Mouse (Mus musculus): ENCODE data around the gene Fam198a. TPM values are rescaled to one million over a fixed set of nuclear protein-coding genes. Genes with fewer than 3 reads are reported as not detected.
A peak's percentile ranks its signal among the peaks of the same experiment; 100 is the strongest.
"Not testable (repeated sequence)": the region's sequence is repeated elsewhere in the genome, so short reads cannot be mapped to it uniquely, and the experiment has no call there.

Fam198a gene
- total RNA-seq, 1 experiment from 2014 or later = 2.9 TPM

DNA sequence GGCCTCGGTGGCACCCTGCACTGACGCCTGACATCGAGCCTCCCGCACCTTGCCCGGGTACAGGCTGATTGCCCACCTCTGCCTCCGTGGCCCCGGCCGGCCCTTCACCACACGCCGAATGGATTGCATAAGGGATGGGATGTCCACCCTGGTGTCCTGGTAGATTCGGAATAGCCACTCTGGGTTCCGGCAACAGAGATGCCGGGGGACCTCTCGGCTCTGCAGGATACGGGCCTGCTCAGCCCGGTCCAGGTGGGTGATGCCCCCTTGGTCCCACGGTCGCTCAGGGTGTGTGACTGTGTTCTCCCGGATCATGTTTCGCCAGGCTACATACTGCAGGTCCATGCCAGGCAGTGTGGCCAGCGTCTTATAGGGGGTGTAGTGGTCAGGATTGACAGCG is 31.4 kb downstream of the Fam198a start:
- no peak for DNase-seq

DNA sequence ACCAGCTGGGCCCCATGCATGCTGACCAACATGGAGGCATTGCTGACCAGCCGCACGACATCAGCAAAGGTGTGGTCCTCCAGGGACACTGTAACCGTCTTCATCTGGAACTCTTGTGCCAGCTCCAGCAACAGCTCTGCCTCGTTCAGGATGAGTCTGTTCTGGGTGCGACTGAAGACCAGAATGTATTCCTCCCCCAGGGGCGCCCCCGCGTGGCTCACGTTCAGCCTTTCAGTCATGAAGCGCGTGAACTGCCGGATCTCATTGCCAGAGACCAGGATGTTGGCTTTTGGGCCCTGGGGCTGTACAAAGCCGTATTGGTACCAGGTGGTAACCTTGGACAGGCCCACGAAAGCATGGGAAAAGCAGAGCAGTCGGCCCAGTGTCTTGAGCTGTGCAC is 31.9 kb downstream of the Fam198a start:
- DNase-seq = no peak

DNA sequence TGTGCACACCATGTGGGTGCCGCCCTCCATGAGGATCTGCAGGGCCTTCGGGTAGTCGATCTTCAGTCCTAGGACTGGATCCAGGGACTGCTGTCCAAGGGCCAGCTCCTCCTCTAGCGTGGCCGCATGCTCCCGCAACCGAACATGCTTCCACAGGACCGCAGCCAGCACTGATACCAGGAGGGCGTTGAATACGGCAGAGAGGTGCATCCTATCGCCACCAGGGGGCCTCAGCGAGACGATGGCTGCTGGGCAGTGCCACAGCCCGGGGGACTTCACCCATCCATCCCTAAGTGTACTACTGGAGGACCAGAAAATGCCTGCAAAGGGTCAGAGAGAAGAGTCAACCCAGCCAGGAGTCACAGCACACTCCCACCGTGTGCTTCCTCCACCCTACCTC is 32.7 kb downstream of the Fam198a start:
- DNase-seq = peak; percentile 86

DNA sequence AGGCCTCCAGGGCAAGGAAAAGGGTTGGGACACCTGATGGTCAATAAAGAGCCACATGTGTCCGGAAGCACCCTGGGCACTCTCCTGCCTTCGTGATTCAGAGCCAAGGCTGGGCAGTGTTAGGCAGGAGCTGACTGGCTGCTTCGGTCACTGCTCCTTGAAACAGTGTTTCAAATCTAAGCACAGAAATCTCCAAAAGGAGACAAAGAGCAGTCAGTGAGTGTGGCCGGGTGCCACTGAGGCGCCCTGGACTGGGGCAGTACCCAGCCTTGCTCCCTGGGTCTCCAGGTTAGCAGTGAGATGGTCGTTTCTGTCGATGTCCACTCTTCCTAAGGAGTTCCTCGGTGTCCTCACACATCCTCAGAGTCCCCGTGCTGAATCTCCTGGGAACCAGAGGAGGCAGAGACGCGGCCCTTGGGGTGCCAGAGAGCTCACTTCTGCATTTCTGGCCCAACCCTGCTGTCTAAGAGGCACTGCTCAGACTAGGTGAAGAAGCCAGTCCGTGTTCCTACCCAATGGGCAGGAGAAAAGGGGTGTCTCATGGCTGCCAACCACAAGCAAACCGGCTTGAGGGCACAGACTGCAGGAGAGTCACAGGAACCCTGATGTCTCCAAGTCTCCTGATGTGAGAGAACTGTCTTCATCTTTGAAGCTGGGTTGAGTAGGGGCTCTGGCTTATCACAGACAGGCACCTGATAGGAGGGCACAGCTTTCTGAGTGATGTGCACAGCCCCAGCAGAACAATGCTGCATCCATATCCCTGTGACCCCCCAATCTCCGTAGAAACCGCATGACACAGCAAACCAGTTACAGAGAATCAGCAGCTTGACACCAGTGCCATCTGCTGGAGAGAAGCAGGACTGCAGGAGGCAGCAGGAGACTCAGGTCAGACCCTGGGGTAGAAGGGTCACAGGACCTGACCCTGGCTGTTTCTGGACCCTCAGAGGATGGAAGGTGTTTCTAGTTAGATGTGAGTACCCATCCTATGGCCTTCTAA is 34.0 kb downstream of the Fam198a start:
- peak; percentile 68 for DNase-seq

DNA sequence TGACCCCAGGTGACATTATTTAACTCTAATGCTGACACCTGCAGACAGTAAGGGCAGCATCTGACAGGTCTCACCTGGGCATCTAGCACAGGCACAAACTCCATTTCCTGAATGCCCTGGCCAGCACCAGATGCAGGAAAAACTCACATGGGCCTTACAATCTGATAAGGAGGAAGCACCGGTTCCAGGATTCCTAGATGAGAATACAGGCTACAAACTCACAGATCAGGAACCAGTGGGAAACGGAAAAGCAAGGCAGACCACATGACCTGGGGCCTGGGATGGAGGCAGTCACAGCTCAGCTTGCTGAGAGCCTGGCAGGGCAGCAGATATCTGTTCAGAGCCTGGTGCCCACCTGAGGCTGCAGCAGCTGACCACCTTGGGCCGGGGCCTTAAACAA is 38.1 kb downstream of the Fam198a start:
- DNase-seq = no peak

DNA sequence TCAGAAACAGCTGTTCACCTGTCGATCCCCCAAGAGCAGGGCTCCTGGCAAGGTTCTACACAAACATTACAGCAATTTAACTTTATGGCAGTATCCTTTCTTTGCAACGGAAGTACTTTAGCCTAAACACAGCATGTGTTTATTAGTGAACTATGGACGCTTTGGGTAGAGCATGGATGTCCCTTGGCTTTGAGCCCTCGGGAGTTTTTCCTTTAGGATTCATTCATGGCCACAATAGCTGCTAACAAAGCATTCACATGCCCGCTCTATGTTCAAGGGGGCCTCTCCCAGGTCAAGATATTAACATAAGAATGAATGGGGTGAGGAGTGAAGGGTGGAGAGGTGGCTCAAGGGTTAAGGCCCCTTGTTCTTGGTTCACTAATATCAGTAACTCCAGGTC is 38.7 kb downstream of the Fam198a start:
- no peak for DNase-seq

DNA sequence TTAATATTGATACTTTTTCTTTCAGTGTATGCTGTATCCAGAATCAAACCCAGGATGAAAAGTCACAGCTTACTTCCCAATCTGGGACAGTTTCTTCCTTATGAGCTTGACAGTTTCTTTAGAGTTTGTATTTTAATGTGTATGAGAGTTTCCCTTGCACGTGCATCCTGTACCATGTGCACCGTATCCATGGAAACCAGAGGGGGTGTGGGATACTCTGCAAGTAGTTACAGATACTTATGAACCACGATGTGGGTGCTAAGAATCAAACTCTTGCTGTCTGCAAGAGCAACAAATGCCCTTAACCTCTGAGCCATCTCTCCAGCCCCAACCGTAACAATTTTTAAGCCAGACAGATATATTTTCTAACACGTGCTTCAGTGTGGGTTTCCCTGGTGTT is 40.3 kb downstream of the Fam198a start:
- DNase-seq = no peak

DNA sequence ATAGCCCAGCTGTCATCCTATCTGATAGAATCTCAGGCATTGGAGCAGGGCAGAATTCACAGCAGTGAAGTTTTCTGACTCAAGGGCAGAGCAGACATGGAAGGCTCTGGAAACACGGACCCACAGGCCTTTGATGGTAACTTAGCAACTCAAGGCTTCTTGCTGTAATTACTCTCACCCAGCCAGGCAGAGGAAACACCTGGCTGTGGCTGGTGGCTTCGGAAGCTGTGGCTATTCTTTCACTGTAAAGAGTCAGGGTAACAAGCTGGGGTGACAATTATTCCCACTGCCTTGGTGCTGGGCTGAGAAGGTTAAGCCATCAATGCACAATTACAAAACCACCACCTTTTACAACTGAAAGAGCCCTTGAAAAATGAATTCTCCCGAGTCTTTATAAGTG is 42.3 kb downstream of the Fam198a start:
- no peak for DNase-seq

DNA sequence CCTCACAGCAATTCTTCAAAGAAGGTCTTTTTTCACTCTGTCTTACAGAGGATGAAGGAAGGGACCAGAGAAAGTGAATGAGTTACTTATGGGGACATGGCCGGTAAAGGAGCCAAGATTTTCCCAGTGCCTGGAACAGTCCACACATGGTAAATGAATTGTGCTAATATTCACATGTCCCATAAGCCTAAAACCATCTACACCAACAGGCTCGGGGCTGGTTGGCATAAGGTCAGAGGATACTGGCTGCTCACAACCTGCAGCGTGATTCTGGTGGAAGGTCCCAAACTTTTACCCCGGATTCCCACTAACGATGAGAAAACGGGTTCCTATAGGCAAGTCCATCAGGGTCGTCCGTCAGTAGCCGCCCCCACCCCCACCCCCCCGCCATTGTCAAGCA is 44.3 kb downstream of the Fam198a start:
- no peak for DNase-seq

DNA sequence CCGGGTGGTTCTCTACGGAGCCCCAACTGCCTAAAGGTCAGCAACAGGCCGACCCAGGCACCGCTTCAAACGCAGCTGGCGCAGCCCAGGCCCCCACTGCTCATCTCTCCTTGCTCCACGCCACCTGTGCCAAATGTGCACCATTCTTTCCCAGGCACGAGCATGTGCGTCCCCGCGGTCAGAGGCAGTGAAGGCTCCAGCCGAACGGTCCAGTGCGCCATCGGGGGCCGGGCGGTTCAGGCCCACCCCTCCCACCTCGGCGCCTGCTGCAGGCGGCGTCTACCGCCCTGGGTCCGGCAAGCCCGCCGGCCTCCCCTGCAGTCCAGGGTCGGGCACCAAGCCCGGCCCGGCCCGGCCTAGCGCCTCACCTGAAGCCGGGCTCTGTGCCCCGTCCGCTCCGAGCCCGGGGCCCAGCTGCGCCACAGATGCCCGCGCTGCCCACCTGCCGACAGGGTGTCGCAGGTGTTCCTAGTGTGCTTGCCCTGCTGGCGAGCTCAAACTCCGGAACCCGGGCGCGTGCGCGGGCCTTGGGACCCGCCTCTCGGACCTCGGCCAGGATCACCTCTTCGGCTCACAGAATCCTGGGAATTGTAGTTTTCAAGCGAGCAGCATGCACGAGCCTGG is 44.8 kb downstream of the Fam198a start:
- DNase-seq = peak; percentile 88

DNA sequence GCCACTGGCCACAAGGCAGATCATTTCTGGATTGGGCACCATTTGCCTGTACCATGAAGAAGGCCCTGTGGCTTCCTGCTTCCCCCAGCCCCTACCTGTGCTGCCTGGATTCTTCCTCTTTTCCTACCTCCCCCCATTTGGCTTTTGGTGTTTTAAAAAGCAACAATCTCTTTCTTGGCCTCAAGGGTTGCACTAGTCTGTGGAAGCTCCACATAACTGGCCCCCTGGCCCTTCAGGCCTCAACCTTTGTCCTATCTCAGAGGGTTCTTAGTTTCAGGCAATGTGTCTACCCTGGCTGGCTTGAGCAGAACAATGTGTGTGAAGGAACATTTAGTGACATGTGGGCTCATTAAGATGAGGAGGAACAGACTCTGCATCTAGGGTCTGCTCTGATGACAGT is 46.2 kb downstream of the Fam198a start, which contains the start of gene Pomgnt2:
Gene Pomgnt2 (minus strand): TSS at position 101 of the 400 bp plus-strand sequence.
- no peak for DNase-seq

DNA sequence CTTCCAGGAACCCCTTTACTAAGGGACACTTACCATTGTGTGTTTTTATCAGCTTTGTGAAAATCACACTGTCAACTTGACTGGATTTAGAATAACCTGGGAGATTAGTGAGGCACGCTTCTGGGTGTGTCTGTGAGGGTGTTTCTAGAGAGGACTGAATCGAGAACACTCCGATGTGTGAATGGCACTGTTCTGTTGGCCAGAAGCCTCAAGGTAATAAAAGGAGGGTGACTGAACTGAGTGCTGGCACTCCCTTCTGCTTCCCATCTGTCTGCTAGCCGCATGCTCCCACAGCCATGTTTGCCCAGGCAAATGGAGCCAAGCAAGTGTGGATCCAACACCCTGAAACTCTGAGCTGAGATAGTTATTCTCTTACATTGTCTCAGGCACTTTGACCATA is 47.2 kb downstream of the Fam198a start:
- no peak for DNase-seq

DNA sequence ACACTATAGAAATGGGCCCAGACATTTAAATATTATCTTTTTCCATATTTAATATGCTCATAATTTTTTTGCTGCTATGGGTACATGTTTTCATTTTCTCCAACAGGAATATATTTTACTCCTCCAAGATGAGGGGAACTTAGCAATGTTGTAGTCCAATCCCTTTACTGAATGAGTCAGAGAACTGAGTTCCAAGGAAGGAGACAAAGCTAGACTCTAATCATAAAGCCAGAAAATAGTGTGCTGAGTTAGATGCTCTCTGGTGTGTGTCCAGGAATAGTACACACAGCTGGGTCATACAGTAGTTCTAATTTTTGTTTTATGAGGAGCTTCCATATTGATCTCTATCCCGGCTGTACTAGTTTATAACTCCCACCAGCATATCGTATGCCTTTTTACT is 55.4 kb downstream of the Fam198a start:
- DNase-seq = no peak

DNA sequence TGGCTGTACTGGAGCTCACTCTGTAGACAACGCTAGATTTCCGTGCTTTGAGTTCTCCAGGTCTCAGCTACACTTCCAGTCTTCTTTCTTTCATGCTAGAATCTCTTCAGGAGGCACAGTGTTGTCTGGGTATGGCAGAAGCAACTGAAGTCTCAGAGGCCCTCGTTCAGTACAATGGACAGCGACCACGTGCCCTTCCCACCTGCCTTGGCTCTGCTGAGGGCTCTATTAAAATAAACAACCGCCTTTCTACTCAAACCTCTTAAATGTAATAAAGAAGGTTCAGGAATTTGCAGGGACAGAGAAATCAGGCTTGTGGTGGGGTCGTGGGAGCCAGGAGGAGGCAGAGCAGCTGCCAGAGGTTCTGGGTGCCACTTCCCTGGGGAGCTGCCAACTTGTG is 55.8 kb downstream of the Fam198a start:
- peak; percentile 56 for DNase-seq

DNA sequence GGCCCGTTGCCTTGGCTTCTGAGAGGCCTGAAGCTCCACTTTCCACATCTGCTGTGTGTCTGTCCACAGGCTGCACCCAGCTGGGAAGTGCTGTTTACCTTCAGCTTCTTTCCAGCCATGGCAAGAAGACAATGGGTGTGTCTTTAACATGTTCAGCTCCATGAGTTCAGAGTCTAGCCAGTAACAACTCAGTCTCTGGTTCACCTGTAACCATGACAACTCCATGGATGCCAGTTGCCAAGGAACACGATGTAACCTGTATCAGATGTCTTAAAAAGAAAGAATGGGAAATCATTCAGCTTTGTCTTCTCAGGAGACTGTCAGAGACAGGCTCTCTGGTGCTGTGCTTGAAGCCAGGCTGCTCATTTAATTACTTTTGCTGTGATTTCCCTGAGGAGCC is 58.1 kb downstream of the Fam198a start:
- no peak for DNase-seq

DNA sequence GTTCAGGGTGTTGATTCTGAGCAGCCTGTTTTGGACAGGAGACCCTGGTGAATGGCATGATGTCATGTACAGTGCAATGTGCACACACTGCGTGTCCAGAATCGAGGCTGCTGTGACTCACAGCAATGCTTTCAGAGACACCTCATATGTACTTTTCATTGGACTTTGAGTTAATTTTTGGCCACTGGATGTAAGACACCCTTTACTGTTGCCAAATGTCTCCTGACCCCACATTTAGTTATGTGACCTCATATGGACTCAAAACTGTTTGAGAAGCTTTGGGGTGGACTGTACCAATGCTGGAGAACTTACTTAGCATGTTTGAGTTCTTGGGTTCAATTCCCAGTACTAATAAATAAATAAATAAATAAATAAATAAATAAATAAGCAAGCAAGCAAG is 60.0 kb downstream of the Fam198a start:
- no peak for DNase-seq

DNA sequence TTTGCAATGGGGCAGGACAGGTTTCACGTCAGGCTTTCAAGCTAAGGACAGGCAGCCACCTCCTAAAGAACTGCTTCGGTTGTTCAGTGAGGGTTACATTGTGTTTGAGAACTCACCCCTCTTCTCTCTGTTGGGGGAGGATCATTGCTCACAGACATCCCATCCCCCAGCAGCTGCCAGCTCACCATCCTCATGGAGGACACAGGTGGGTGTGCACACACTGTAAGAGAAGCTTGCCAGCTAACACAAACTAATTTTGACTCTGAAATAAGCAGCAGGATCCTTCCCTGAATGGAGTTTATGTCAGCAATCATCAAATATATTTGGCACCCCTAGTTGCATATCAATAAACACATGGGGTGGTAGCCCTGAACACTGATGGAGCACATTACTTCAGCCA is 62.0 kb downstream of the Fam198a start:
- no peak for DNase-seq

DNA sequence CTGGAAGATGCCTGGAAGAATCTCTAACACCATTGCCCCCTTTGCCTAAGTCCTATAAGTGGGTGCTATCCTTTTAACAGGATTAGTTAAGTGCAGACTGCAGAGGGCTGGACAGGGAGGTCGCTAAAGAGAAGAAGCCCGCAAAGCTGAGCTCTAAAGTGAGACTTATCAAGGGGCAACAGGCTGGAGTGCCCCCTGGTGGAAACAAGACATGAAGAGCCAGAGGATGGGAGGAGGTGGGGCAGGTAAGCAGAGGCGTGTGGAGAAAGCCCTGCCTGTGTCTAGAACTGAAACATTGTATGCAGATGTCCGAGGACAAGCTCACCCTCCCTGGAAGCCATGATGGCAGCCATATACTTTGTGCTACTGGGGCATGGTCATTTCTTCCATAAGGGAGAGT is 62.8 kb downstream of the Fam198a start:
- no peak for DNase-seq

DNA sequence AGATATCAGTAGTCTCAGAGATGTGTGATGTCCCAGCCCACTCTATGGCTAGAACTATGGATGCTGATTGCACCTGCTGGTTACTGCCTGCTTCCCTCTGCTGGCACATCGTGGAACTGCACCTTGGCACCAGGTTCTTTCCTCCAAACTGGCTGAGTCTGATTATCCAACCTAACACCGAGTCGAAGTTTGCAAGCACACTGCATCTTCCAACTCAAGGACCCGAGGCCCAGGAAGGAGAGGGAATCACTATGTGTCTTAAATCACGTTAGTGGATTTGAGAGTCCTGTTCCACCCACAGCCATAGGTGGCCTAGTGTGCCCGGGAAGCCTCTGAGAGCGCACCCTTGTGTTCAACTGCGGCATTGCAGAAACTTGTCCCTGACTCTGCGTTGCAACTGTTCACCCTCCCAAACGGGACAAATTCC is 63.5 kb downstream of the Fam198a start:
- peak; percentile 83 for DNase-seq

DNA sequence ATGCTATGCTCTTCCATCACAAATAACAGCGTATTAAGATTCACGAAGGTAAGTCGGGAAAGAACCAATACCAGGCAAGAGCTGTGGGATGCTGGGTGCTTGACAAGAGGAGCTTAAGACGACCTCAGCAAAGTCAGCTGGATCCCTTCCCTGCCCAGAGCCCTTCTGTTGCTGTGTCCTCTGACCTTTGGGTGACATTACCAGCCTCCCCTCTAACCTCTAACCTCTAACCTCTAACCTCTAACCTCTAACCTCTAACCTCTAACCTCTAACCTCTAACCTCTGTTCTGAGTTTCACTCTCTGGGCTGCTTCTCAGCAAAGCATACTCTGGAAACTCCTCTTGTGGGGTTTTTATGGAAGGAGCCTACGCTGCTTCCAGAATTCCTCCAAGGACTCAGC is 67.3 kb downstream of the Fam198a start:
- no peak for DNase-seq

DNA sequence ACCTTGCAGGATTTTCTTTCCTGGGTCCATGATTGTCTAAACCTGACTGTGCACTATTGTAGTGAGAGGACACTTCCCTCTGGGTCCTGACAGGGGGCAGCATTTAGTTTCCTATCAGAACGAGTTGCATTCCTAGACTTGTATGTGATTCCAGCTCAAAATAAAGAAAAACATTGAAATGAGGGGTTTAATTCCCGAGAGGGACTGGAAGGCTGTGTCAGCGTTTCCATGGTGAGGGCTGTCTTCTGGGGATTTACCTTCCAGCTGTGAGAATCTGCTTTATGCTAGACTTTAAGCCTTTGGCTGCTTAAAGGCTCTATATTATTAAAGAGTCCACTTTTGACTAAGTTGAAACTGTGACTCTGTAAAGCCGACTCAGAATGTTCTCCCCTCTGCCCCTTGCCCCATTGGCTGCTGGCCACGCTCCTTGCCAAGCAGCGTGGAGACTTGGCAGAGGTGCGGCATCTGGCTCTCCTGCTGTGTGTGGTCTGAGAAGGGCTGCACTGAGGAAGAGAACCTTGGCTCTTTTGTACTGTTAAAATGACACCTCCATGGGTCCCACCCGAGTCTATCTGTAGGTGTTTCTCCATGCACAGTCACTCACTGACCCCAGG is 68.1 kb downstream of the Fam198a start:
- DNase-seq = peak; percentile 51

DNA sequence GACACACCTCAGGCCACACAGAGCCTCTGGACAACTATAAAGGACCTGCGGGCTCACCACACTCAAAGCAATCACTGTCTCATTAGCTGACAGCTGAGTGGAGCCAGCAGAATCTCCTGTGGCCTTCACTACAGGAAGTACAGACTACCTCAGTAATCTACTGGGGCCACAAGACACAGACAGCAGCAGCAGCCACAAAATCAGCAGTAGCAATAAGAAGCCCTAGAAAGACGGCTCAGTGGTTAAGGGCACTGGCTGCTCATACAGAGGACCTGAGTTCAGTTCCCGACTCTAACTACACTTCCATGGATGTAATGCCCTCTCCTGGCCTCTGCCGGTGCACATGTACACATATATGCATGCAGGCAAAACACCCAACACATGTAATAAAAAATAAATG is 69.5 kb downstream of the Fam198a start:
- no peak for DNase-seq

DNA sequence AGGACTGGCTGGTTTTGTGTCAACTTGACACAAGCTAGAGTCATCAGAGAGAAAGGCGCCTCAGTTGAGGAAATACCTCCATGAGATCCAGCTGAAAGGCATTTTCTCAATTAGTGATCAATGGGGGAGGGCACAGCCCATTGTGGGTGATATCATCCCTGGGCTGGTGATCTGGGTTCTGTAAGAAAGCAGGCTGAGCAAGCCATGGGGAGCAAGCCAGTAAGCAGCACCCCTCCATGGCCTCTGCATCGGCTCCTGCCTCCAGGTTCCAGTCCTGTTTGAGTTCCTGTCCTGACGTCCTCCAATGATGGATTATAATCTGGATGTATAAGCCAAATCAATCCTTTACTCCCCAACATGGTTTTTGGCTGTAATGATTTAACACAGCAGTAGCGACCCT is 70.4 kb downstream of the Fam198a start:
- DNase-seq = not testable (repeated sequence)

All from adrenal gland, postnatal 25 days (tissue).